Mouse (Mus musculus) myocyte (in vitro differentiated cells): ENCODE data around the gene Gm28036.

Source experiments
- E2F4 ChIP-seq: IDR thresholded peaks from one replicate; pipeline ENCODE4 v1.6.1; 2011; ENCODE audit warnings: mild to moderate bottlenecking, control low read depth, moderate library complexity; ENCODE audit not compliant: insufficient read depth
- POLR2AphosphoS2 ChIP-seq: IDR thresholded peaks from one replicate; pipeline ENCODE4 v1.6.1; 2011; ENCODE audit warnings: low read depth, control low read depth; ENCODE audit not compliant: insufficient read length

- TF ChIP-seq POLR2AphosphoS2 (no peak), E2F4 (no peak)
Measured at GRCm38 (mm10) chr2:156067916-156068315, 59.0 kb downstream of the Gm28036 start.
